Mouse (Mus musculus): ENCODE results near the gene Olfr1360. TPM values are rescaled to one million over a fixed set of nuclear protein-coding genes. Genes with fewer than 3 reads are reported as not detected.

Olfr1360 gene
- total RNA-seq, 2 experiments from 2014 or later: not detected

DNA sequence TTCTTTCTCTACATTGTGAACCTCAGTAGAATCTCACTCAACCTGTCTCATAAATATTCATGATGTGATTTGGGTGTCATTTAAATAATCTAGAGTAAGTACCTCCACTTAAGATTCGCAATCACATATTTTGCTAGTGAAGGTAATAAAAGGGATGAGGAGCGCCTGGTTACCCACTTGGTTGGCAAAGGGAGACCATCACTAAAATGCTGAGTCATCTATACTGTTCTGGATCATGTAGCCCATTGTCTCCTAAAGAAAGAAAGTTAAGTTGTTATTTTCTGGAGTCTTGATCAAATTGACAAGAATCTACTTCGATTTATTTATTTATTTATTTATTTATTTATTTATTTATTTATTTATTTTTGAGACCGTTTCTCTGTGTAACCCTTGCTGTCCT lies 29.5 kb upstream of the Olfr1360 start:
- intact Hi-C loops (cut with DNase I): no loop called here
- no peak for DNase-seq

DNA sequence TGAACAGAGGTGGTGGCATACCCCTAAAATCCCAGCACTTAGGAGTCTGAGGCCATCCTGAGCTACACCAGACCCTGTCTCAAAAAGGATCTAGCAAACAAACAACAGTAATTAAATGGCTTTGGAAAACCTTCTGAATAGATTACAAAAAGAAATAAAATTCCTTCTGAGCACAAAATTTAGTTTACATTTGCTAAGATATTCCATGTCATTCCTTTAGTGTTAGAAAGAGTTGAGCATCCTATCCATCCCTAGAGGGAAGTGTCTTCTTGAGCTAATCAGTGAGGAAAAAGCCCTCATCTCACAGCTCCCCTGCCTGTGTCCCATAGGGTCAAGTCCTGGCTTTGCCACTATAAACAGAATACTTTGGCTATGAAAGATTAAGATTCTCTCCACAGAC lies 20.6 kb upstream of the Olfr1360 start, which contains the start of gene Olfr1359:
Gene Olfr1359 (plus strand): TSS at position 301 of the 400 bp plus-strand sequence.
- no peak for DNase-seq
- intact Hi-C loops (cut with DNase I): no loop called here

- intact Hi-C loops (cut with DNase I): no loop called here
Measured at GRCm38 (mm10) chr13:21663286-21663685, 13.9 kb downstream of the Olfr1360 start, which contains the start of gene Olfr1361. TSS of gene Olfr1361 (minus strand) at chr13:21663386.

GRCm38 (mm10) chr13:21642418-21642817 lies 34.8 kb downstream of the Olfr1360 start, which contains the start of gene Olfr11:
TSS of gene Olfr11 (minus strand) at chr13:21642518.
- no peak for DNase-seq
- intact Hi-C loops (cut with DNase I): no loop called here

More at GRCm38 (mm10) chr13:21663286-21663685, 13.9 kb downstream of the Olfr1360 start, which contains the start of gene Olfr1361:
- no peak for DNase-seq

Small RNAs within 50 kb of the gene (microRNA-seq; reads per million reads assigned to microRNA genes)
- gene Gm44357: 0 reads per million in 2 experiments
- 0 reads per million in 2 experiments for gene Gm44367

Other genes with a start within 250 kb of the Olfr1360 start
- under 1 TPM; 0.36 to 0.89 TPM for gene Pgbd1, start 236.3 kb downstream of the Olfr1360 start, total RNA-seq (2021)
- gene Zscan26, start 223.7 kb downstream of the Olfr1360 start, total RNA-seq (2021): 10 to 100 TPM; 20.6 to 22.4 TPM
- gene Nkapl, start 208.9 kb downstream of the Olfr1360 start, total RNA-seq (2021): under 1 TPM; 0.57 to 0.77 TPM
- gene Zkscan4, start 198.5 kb downstream of the Olfr1360 start, total RNA-seq (2021): 1 to 10 TPM; 1.7 to 2.4 TPM
- not detected for gene Gm10065, start 198.0 kb downstream of the Olfr1360 start, total RNA-seq (2021)
- gene AK157302, start 182.2 kb downstream of the Olfr1360 start, total RNA-seq (2021): 10 to 100 TPM; 26.0 to 28.5 TPM
- gene Gm11273, start 176.0 kb downstream of the Olfr1360 start, total RNA-seq (2021): 100 to 1,000 TPM; 216 to 225 TPM
- 10 to 100 TPM; 13.9 to 18.1 TPM for gene Zkscan8, start 146.3 kb downstream of the Olfr1360 start, total RNA-seq (2021)
- gene Olfr1366, start 134.6 kb downstream of the Olfr1360 start, total RNA-seq (2021): not detected
- not detected for gene Olfr1535, start 117.5 kb downstream of the Olfr1360 start, total RNA-seq (2021)
- not detected for gene Olfr1364, start 95.6 kb downstream of the Olfr1360 start, total RNA-seq (2021)
- not detected for gene Olfr1362, start 63.4 kb downstream of the Olfr1360 start, total RNA-seq (2021)
- not detected for gene Olfr11, start 34.9 kb downstream of the Olfr1360 start, total RNA-seq (2021)
- not detected for gene Olfr1361, start 14.0 kb downstream of the Olfr1360 start, total RNA-seq (2021)
- not detected for gene Olfr1359, start 20.7 kb upstream of the Olfr1360 start, total RNA-seq (2021)
- gene Hist1h2bl, start 38.7 kb upstream of the Olfr1360 start, total RNA-seq (2021): 100 to 1,000 TPM; 206 to 220 TPM
- gene Hist1h2ai, start 39.0 kb upstream of the Olfr1360 start, total RNA-seq (2021): 100 to 1,000 TPM; 201 to 229 TPM
- gene Hist1h3h, start 40.3 kb upstream of the Olfr1360 start, total RNA-seq (2021): 100 to 1,000 TPM; 284 to 332 TPM
- gene Hist1h2bm, start 44.6 kb upstream of the Olfr1360 start, total RNA-seq (2021): 10 to 100 TPM; 54.7 to 69.5 TPM
- 10 to 100 TPM; 39.0 to 39.7 TPM for gene Hist1h4j, start 57.7 kb upstream of the Olfr1360 start, total RNA-seq (2021)
- gene Hist1h4k, start 73.1 kb upstream of the Olfr1360 start, total RNA-seq (2021): 100 to 1,000 TPM; 426 to 466 TPM
- 10 to 100 TPM; 79.2 to 89.4 TPM for gene Hist1h2ak, start 76.4 kb upstream of the Olfr1360 start, total RNA-seq (2021)
- gene Hist1h2bn, start 76.7 kb upstream of the Olfr1360 start, total RNA-seq (2021): 100 to 1,000 TPM in 1 of 2 experiments, 10 to 100 TPM in 1; 98.6 to 149 TPM
- gene Hist1h1b, start 103.2 kb upstream of the Olfr1360 start, total RNA-seq (2021): 100 to 1,000 TPM; 112 to 150 TPM
- 100 to 1,000 TPM; 213 to 223 TPM for gene Hist1h3i, start 106.0 kb upstream of the Olfr1360 start, total RNA-seq (2021)
- 10 to 100 TPM; 37.7 to 43.5 TPM for gene Hist1h2an, start 109.8 kb upstream of the Olfr1360 start, total RNA-seq (2021)
- 10 to 100 TPM; 80.8 to 84.7 TPM for gene Hist1h2bp, start 110.1 kb upstream of the Olfr1360 start, total RNA-seq (2021)
- gene Hist1h2bq, start 132.8 kb upstream of the Olfr1360 start, total RNA-seq (2021): 100 to 1,000 TPM; 177 to 197 TPM
- gene Hist1h2ao, start 133.1 kb upstream of the Olfr1360 start, total RNA-seq (2021): not detected
- gene Hist1h4m, start 134.3 kb upstream of the Olfr1360 start, total RNA-seq (2021): 100 to 1,000 TPM; 322 to 356 TPM
- 10 to 100 TPM; 39.5 to 61.3 TPM for gene Hist1h4n, start 154.8 kb upstream of the Olfr1360 start, total RNA-seq (2021)
- gene Hist1h2ap, start 156.1 kb upstream of the Olfr1360 start, total RNA-seq (2021): 100 to 1,000 TPM; 265 to 322 TPM
- 100 to 1,000 TPM; 181 to 198 TPM for gene Hist1h2br, start 156.3 kb upstream of the Olfr1360 start, total RNA-seq (2021)